Mouse (Mus musculus): ENCODE results near the gene Wnt10b.

- TF ChIP-seq POLR2A (IDR thresholded peaks at IDR 0.05; ENCODE audit: extremely low read depth, insufficient read depth, low read length) (no peak), CTCF (IDR thresholded peaks at IDR 0.05; ENCODE audit: low read depth, low read length) (no peak)
Measured at GRCm38 (mm10) chr15:98776280-98777004, 1.5 kb downstream of the Wnt10b start.
